Mouse (Mus musculus): Measurements from ENCODE around the gene Rrp36. TPM values are rescaled to one million over a fixed set of nuclear protein-coding genes. Genes with fewer than 3 reads are reported as not detected.

The Rrp36 gene
- polyA plus RNA-seq, 2 experiments from 2014 or later = 47.2 to 62.6 TPM

GRCm38 (mm10) chr17:46645561-46646321 lies 28.4 kb downstream of the Rrp36 start, which contains the start of the genes Klc4 and Mrpl2:
Gene Klc4, minus strand, starts transcription at chr17:46646022.
Gene Mrpl2, plus strand, starts transcription at chr17:46646229.
- ATAC-seq = peak; percentile 80

DNA sequence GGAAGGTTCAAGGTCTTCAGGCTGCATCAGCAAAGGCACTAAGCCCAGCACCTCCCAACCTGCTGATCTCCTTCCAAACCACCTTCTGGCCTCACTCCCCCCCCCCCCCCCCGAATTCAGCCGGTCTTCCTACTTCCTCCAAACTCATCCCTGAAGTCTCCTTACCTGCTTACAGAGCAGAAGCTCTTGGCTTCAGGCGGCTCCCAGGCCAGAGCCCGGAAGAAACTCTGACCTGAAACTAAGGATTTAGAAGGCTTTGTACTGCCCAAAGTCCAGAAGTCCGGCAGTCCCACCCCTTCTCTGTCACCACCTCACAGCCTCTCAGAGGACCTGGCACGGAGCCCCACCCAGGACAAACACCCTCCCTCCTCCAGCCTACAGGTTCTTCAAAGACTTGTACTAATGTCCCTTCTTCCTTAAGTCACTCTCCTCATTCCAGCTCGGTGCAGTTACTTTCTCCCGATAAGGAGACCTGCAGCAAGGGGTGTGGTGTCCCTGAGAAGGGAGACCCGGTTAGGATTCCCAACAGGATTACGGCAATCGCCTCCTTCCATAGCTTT lies 29.2 kb downstream of the Rrp36 start:
- ATAC-seq = no peak

GRCm38 (mm10) chr17:46644152-46644805 lies 29.9 kb downstream of the Rrp36 start:
- no peak for ATAC-seq

GRCm38 (mm10) chr17:46642060-46642459 lies 32.1 kb downstream of the Rrp36 start:
- no peak for ATAC-seq

GRCm38 (mm10) chr17:46639929-46640328 lies 34.2 kb downstream of the Rrp36 start:
- no peak for ATAC-seq

GRCm38 (mm10) chr17:46636831-46637523 lies 37.2 kb downstream of the Rrp36 start:
- ATAC-seq = peak; percentile 57

- ATAC-seq = no peak
Measured at GRCm38 (mm10) chr17:46629685-46630441, 44.3 kb downstream of the Rrp36 start.

DNA sequence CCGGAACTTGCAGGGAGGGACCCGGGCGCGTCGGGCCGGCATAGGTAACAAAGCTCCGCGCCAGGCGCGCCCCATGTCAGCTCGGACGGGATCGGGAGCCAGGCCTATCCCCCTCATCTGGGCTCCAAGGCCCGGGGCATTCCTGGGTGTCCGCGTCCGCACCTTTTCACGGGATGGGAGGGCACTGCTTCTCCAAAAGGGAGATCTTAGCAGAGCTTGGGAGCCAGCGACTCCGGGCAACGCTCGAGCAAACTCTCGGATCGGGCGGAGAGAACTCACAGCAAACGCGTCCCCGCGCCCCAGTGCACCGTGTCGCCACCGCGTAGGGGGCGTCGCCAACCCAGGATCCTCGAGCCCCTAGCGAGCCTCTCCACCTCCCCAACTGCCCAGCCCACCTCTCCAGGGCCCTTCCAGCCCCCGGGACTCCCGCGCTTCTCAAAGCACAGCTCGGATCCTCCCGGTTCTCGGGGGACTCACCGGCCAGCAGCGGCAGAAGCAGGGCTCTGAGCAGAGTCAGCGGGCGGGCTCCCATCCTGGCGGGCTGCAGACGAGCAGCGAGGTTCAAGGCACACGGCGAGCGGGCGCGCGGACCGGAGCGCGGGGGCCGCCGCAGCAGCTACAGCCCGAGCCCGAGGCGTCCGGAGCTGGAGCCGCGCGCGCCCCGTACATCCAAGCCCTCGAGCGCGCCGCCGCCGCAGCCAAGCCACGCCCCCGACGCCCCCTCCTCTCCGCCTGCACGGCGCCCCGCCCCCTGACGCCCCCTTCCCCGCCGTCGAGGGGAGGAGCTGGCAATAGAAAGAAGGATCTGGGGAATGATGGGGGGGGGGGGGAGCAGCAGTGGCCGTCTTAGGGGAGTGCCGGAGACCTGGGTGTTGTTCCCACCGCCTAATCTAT lies 45.1 kb downstream of the Rrp36 start, which contains the start of gene Ptk7:
TSS of gene Ptk7 (minus strand) at position 714 of the 894 bp plus-strand sequence.
- ATAC-seq = no peak

- ATAC-seq = no peak
Measured at GRCm38 (mm10) chr17:46628471-46628790, 45.7 kb downstream of the Rrp36 start.

DNA sequence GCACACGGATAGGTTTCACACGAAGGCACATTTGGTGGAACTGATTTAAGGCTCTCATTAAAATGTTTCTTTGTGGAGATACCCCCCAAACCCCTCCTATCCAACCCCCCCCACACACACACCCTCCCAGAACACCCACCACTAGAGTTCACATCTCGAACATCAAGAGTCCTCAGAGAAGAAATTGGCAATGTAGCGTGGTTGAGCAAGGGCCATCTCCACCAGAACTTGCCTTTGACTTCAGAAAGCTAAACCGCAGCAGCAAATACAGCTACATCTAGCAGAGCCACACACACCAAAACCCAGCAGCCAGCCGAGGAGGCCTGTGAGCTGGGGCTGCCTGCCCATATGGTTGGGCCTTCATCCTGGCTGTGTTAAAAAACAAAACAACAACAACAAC lies 46.7 kb downstream of the Rrp36 start:
- no peak for ATAC-seq

DNA sequence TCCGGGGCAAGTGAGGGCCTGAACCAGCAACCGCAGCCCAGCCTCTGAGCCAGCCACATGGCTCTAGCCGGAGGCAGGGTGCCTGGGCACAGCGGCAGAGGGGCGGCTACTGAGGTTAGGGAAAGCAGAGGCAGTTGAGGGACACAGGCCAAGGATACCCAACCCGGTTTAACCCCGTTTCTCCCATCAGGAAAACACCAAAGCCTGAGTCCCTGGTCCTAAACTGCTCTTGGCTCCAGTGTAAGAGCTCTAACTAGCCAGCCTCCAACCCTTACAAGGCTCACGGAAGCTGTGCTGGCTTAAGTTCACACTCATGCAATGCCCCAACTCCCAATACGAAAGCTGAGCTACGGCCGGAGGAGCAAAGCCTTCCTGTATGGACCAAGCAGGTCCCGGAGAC lies 49.6 kb downstream of the Rrp36 start:
- no peak for ATAC-seq

DNA sequence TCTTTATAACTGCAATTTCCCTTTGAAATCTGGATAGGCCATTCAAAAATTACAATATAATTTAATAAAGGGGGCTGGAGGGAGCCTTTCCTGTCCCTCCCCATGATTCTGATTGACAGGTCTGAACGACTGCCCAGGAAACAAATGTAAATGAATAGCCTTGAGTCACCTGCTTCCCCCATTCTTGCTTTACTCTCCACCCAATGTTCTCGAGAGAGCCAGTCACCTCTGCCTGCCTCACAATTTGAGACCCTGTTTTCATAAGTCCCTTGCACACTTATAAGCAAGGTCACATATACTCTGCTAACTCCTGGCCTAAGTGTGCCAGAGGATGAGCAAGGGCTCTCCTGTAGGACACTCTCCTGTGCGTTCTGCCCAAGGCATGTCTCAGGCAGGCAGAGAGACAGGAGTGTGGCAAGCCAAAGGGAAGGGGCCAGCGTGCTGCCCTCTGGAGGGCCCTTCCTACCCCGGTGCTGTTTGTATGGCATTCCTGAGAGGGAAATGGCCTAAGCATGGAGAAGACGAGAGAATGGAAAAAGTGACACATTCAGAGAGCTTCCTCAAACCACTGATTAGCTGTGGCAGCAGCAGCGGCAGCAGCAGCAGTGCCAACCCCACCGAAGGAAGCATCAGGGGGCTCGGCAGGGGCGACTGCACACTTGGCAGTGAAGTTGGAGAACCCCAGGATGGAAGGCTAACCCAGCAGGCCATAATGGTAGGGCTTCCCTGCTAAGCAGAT lies 50.2 kb downstream of the Rrp36 start:
- ATAC-seq = no peak

DNA sequence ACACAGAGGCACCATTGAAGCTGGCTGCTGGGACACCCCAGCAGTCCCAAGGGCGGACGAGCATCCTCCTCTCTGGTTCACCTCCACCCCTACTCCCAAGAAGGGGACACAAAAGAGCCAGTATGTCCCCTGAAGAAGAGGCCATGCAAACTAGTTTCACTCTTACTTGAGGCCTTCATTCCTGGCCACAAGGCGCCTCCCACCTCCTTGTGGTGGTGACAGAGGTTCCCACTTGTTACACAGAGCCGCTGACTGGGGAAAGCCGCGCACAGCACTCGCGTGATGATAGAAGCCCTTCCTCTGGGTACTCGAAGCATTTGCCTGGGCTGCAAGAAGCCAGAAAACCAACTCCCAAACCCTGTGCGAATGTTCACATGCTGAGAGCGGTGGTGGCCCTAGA lies 51.9 kb downstream of the Rrp36 start:
- no peak for ATAC-seq

GRCm38 (mm10) chr17:46621324-46621723 lies 52.8 kb downstream of the Rrp36 start:
- no peak for ATAC-seq

DNA sequence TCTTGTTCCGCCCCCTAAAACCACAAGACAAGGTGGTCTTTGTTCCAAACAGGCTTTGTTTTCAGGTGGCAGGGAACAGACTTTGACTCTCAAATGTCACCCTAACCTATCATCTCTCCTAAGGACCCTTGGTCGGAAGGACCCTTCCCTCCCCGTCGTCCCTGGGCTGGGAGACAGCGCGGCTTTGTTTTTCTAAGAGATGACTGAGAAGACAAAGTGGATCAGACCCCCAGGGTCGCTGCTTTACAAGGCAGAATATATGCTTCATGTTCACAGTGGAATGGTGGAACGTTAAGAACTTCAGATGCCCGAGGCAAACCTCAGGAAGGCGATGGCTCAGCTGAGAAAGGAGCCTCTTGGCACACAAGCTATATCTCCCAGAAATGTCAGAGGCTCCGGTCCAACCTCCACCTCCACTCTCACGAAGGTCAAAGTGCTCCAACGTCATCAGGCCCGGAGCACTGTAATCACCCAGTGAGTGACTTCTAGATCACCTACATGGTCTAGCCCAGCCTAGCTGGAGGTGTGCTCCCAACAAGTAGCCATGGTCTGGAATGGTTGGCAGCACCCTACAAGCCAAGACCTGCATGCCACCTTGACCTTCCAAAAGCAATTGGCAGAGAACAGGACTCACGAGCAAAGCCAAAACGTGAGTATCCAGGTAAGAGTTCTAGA lies 54.3 kb downstream of the Rrp36 start:
- ATAC-seq = no peak

- no peak for ATAC-seq
Measured at GRCm38 (mm10) chr17:46618769-46619682, 55.1 kb downstream of the Rrp36 start.

- ATAC-seq = no peak
Measured at GRCm38 (mm10) chr17:46618394-46618768, 55.8 kb downstream of the Rrp36 start.

- no peak for ATAC-seq
Measured at GRCm38 (mm10) chr17:46617799-46618198, 56.4 kb downstream of the Rrp36 start.
